Mouse (Mus musculus): ENCODE results near the gene Fgd2.

Gene Fgd2

DNA sequence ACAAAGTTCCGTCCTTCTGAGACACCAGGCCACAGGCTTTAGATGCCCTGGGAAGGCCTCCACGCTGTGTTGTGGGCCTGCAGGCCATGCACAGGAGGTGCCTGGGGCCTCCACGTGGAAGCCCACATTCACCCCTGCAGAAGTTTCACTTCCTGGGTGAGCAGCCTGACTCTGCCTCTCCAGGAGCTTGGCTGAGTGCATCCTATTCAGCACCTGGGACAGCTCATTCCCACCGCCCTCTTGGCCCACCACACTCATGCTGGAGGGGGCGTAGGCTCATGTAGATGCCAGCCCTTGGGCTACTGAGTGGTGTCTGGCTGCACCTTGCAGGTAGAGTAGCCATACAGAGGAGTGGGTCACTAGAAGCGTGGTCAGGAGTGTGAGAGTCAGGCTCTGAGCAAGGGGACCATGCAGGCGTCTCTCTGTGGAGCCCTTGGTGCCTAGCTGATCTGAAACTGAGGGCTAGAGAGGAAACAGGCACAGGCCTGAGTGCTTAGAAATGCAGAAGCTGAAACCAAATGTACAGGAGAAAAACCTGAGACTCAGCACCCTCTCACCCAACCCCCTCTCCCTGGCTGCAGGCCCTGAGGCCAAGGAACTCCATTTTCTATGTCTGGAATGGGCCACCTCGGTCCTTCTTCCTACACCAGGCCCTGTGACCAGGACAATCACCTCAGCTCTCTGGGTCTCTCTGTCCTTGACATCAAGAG, 1.4 kb downstream of the Fgd2 start:
- in situ Hi-C loops (cut with MboI, MseI): loop anchor here (5.0 to 25.0 kb wide), 2 partner anchors 50 to 100 kb away; partner anchors contain the start of genes BC004004 (in 1 of the 2) and Ppil1 (in 1 of the 2)

DNA sequence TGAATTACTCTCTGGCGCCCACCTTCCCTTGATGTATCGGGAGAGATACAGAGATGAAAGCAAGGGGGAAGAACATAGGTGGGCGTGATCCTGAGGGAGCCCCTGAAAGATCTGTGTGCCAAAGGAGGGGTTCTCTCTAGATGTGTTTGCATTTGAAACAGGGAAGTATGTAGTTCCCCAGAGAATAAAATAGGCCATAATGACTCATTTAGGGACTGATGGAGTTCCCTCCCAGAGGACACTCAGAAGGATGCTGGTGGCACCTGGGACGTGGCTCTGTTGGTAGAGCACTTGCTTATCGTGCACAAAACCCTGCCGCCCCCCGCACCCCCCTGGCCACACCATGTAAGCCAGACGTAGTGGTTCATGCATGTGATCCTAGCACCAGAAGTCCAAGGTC, 2.4 kb downstream of the Fgd2 start:
- in situ Hi-C loops (cut with MboI, MseI): loop anchor here (5.0 to 25.0 kb wide), 2 partner anchors 49 to 101 kb away; partner anchors contain the start of genes BC004004 (in 1 of the 2) and Ppil1 (in 1 of the 2)

DNA sequence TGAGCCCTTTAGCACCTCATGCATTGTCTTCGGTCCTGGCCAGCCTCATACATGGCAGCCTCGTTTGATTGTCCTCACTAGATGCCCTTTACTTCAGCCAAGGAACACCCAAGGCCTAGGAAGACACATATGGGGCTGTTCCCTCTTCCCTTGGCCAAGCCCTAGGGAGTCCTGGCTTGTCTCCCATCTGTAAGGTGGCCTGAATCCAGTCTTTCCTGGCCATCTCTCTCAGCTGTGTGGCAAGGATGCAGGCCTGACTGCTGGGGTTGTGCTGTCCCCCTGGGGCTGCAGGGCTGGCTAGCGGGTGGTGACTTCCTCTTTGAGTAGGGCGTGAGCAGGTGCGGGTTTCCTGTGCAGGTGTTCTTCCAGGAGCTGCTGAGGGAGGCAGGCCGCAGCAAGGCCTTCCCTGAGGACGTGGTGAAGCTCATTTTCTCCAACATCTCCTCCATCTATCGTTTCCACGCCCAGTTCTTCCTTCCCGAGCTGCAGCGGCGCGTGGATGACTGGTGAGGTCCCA, 4.4 kb downstream of the Fgd2 start:
- in situ Hi-C loops (cut with MboI, MseI): loop anchor here in 1 of 2 experiments (25.0 kb wide), 1 partner anchor 103 kb away; the partner anchor contains the start of genes BC004004 and Ppil1

- in situ Hi-C loops (cut with MboI, MseI): loop anchor here in 1 of 2 experiments (25.0 kb wide), 1 partner anchor 106 kb away; the partner anchor contains the start of genes BC004004 and Ppil1
Measured at GRCm38 (mm10) chr17:29368726-29369125, 8.0 kb downstream of the Fgd2 start.

GRCm38 (mm10) chr17:29370984-29371723, 10.4 kb downstream of the Fgd2 start:
- in situ Hi-C loops (cut with MboI, MseI): loop anchor here (5.0 to 25.0 kb wide), 2 partner anchors 109 to 146 kb away; partner anchors contain the start of genes BC004004 (in 1 of the 2) and Ppil1 (in 1 of the 2)

DNA sequence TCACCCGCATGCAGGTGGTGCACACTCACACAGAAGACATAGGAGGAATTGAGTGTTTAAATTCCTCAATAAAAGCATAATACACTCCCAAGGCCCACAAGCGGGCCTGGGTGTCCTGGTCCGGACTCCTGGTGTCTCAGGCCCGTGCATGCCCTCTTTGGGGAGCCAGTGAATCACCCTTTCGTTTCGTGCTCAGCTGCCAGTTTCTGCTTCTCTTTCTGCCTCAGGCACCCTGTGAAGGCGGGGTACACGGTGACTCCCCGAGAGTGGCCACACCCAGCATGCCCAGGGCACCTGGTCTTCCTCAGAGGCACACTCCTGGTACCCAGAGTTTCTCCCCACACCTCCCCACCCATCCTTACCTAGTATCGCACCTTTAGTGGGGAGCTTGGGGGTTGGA, 15.2 kb downstream of the Fgd2 start:
- in situ Hi-C loops (cut with MboI, MseI): loop anchor here in 1 of 2 experiments (5.0 kb wide), 1 partner anchor 141 kb away; no protein-coding TSS in a partner anchor

- in situ Hi-C loops (cut with MboI, MseI): loop anchor here in 1 of 2 experiments (5.0 kb wide), 1 partner anchor 139 kb away; no protein-coding TSS in a partner anchor
Measured at GRCm38 (mm10) chr17:29378056-29378455, 17.3 kb downstream of the Fgd2 start.

DNA sequence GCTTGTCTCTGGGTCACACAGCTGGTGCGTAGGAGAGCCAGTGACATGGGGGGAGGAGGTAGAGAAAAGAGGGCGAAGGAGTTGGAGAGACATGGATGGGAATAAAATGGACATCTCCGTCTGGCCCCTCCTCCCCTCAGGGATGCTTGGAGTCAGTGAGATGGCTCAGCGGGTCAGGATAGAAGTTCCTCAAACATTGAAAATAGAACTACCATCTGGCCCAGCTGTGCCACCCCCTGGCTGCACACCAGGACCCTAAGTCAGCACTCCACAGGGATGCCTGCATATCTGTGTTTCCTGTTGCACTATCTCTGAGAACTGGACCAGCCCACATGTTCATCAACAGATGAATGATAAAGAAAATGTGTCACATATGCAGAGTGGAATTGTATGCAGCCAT, 19.5 kb downstream of the Fgd2 start:
- in situ Hi-C loops (cut with MboI, MseI): no loop called here

GRCm38 (mm10) chr17:29381472-29381871, 20.8 kb downstream of the Fgd2 start:
- in situ Hi-C loops (cut with MboI, MseI): no loop called here

- in situ Hi-C loops (cut with MboI, MseI): no loop called here
Measured at GRCm38 (mm10) chr17:29382417-29382816, 21.7 kb downstream of the Fgd2 start.

- in situ Hi-C loops (cut with MboI, MseI): no loop called here
Measured at GRCm38 (mm10) chr17:29383923-29384322, 23.2 kb downstream of the Fgd2 start.

- in situ Hi-C loops (cut with MboI, MseI): no loop called here
Measured at GRCm38 (mm10) chr17:29384850-29385438, 24.2 kb downstream of the Fgd2 start.

DNA sequence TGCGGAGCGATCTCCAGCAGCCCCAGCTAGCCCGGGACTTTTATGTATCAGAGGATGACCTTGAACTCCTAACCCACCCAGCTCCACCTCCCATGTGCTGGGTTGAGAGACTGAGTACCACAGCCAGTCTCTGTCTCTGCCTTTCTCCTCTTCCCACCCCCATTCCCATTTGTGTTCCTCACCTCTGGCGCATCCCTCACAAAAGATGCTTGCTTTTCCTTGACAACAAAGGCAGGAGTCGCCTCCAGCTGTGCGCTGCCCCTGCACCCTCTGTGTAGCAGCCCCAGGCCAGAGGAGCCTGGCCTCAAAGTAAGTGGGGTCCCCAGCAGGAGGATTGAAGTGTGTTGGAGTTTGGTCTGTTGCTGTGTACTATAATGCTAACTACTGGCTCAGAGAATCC, 25.0 kb downstream of the Fgd2 start:
- in situ Hi-C loops (cut with MboI, MseI): no loop called here

GRCm38 (mm10) chr17:29388978-29389377, 28.3 kb downstream of the Fgd2 start:
- in situ Hi-C loops (cut with MboI, MseI): no loop called here

DNA sequence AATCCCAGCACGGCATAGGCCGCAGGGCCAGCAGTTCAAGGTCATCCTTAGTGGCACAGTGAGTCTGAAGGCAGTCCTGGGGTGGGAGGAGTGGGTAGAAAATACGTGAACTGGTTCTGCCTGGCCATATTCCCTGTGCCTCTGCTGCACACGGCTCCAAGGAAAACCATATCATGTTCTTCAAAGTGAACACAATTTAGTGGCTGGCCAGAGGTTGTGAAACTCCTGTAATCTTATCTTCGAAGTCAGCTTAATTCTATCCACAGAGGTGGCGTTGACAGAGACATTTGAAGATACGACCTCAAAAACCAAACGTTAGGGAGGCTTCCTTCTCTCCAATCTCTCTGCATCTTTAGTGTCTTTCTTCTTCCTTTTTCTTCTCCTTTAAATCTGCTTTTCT, 30.6 kb downstream of the Fgd2 start:
- in situ Hi-C loops (cut with MboI, MseI): no loop called here

GRCm38 (mm10) chr17:29393335-29394089, 32.8 kb downstream of the Fgd2 start:
- in situ Hi-C loops (cut with MboI, MseI): no loop called here

- in situ Hi-C loops (cut with MboI, MseI): no loop called here
Measured at GRCm38 (mm10) chr17:29394106-29394760, 33.5 kb downstream of the Fgd2 start.

GRCm38 (mm10) chr17:29394761-29395160, 34.0 kb downstream of the Fgd2 start:
- in situ Hi-C loops (cut with MboI, MseI): loop anchor here (5.0 kb wide), 2 partner anchors 38 to 98 kb away; partner anchors contain the start of gene Pim1 (in 1 of the 2)

GRCm38 (mm10) chr17:29395381-29395780, 34.7 kb downstream of the Fgd2 start:
- in situ Hi-C loops (cut with MboI, MseI): loop anchor here (5.0 kb wide), 2 partner anchors 37 to 97 kb away; partner anchors contain the start of gene Pim1 (in 1 of the 2)

Data from T-helper 17 cell (primary cell).